Comparison of ENCODE assay signal across 8 mouse cellular contexts in genomic region chr2:68862464-68863266, GRCm38 (mm10). TPM values are rescaled to one million over a fixed set of nuclear protein-coding genes. Genes with fewer than 3 reads are reported as not detected.
DNase-seq lines count a peak whose midpoint lies in the region; ATAC-seq and TF ChIP-seq lines count a peak whose summit lies in the region.

No protein-coding gene starts in this region.

- TF ChIP-seq CTCF in small intestine, adult 2 months (IDR thresholded peaks at IDR 0.05; ENCODE audit: extremely low read depth, insufficient read length, insufficient replicate concordance, low read depth, low read length) = no peak

- H3K36me3 ChIP-seq in neural tube, embryonic 11.5 days (ENCODE audit: control insufficient read depth, insufficient read depth, low read length) = no peaks in the 10 kb centered on the region
- no peaks in the 10 kb centered on the region for H3K36me3 ChIP-seq in embryonic facial prominence, embryonic 13.5 days
- no peaks in the 10 kb centered on the region for H3K36me3 ChIP-seq in limb, embryonic 10.5 days
- H3K36me3 ChIP-seq in small intestine, adult 2 months (ENCODE audit: control insufficient read depth, insufficient read depth, low read length) = no peaks in the 10 kb centered on the region

- no peak for DNase-seq in neural tube, embryonic 11.5 days (ENCODE audit: low spot score)
- DNase-seq in neural tube, embryonic 10.5 days (ENCODE audit: extremely low spot score, low spot score) = no peak
- no peak for DNase-seq in limb, embryonic 10.5 days (ENCODE audit: low spot score)
- no peak for DNase-seq in gastrocnemius, adult 8-10 months (ENCODE audit: low spot score in 2 of 2)
- DNase-seq in B cell, adult 2 months = no peak
- DNase-seq in layer of hippocampus, adult 9-10 months (ENCODE audit: low spot score) = no peak

- peak overlapping the region; percentile 75 for H3K27ac ChIP-seq in neural tube, embryonic 11.5 days (ENCODE audit: low read depth, low read length)
- peak overlapping the region; percentile 85 for H3K27ac ChIP-seq in embryonic facial prominence, embryonic 13.5 days
- peak overlapping the region; percentile 93 for H3K27ac ChIP-seq in limb, embryonic 10.5 days
- H3K27ac ChIP-seq in small intestine, adult 2 months (ENCODE audit: insufficient read depth, low read depth, low read length) = peak overlapping the region; percentile 66; the same call in 1 of the 2 replicates

- ATAC-seq in neural tube, embryonic 11.5 days (ENCODE audit: insufficient read depth, low FRiP score, low TSS enrichment) = no peak
- ATAC-seq in embryonic facial prominence, embryonic 13.5 days (ENCODE audit: insufficient number of reproducible peaks, insufficient read depth, low FRiP score, low TSS enrichment, low read depth) = no peak

- peak overlapping the region; percentile 87 for H3K4me2 ChIP-seq in neural tube, embryonic 11.5 days (ENCODE audit: low read depth)
- peak overlapping the region; percentile 75 for H3K4me2 ChIP-seq in embryonic facial prominence, embryonic 13.5 days

- H3K9ac ChIP-seq in neural tube, embryonic 11.5 days (ENCODE audit: low read length) = peak overlapping the region; percentile 93
- H3K9ac ChIP-seq in embryonic facial prominence, embryonic 13.5 days = peak overlapping the region; percentile 91

- no peaks in the 10 kb centered on the region for H3K27me3 ChIP-seq in neural tube, embryonic 11.5 days (ENCODE audit: control insufficient read depth, insufficient read depth, low read length)
- no peaks in the 10 kb centered on the region for H3K27me3 ChIP-seq in embryonic facial prominence, embryonic 13.5 days
- peaks cover 11% of the 10 kb centered on the region; the same call in 1 of the 2 replicates for H3K27me3 ChIP-seq in limb, embryonic 10.5 days (ENCODE audit: low read depth, poor library complexity, severe bottlenecking)
- H3K27me3 ChIP-seq in small intestine, adult 2 months (ENCODE audit: control insufficient read depth, insufficient read depth, low read length) = no peaks in the 10 kb centered on the region

- H3K4me1 ChIP-seq in neural tube, embryonic 11.5 days (ENCODE audit: control insufficient read depth, insufficient read depth, low read length) = 0 out of 2 replicates have a peak, but pooled peaks cover 5% of the 10 kb centered on the region
- peaks cover 21% of the 10 kb centered on the region for H3K4me1 ChIP-seq in embryonic facial prominence, embryonic 13.5 days
- H3K4me1 ChIP-seq in limb, embryonic 10.5 days = peaks cover 27% of the 10 kb centered on the region
- peaks cover 13% of the 10 kb centered on the region; the same call in 1 of the 2 replicates for H3K4me1 ChIP-seq in small intestine, adult 2 months (ENCODE audit: control insufficient read depth, insufficient read depth, insufficient read length, low read length)

- WGBS in neural tube, embryonic 11.5 days = 9% methylated on average over 15 of the region's 15 CpGs
- whole genome bisulfite sequencing in embryonic facial prominence, embryonic 13.5 days = 3% methylated on average over 15 of the region's 15 CpGs
- WGBS in limb, embryonic 10.5 days = 12% methylated on average over 15 of the region's 15 CpGs
- 5% methylated on average over 15 of the region's 15 CpGs for WGBS in small intestine, adult 2 months

- no peak for TF ChIP-seq POLR2A in small intestine, adult 2 months (IDR thresholded peaks at IDR 0.05; ENCODE audit: low read depth, low read length)

- no peaks in the 10 kb centered on the region for H3K9me3 ChIP-seq in neural tube, embryonic 11.5 days (ENCODE audit: control insufficient read depth, low read length)
- no peaks in the 10 kb centered on the region for H3K9me3 ChIP-seq in embryonic facial prominence, embryonic 13.5 days
- H3K9me3 ChIP-seq in limb, embryonic 10.5 days (replicated peaks) = no peaks in the 10 kb centered on the region

- H3K4me3 ChIP-seq in neural tube, embryonic 11.5 days (ENCODE audit: low read depth, low read length) = peak overlapping the region; percentile 84
- peak overlapping the region; percentile 77 for H3K4me3 ChIP-seq in embryonic facial prominence, embryonic 13.5 days
- peak overlapping the region; percentile 64 for H3K4me3 ChIP-seq in limb, embryonic 10.5 days
- peak overlapping the region; percentile 85 for H3K4me3 ChIP-seq in small intestine, adult 2 months (ENCODE audit: low read depth, low read length)

RNA-seq across cellular contexts. Expression of gene Cers6, which starts 1.4 kb away (rescaled TPM):
- 59.5 and 64.9 TPM in 2 replicates for polyA plus RNA-seq in neural tube, embryonic 11.5 days (2014; fragmentation: Nextera tagmentation; extraction: Ambion mirVana)
- polyA plus RNA-seq in embryonic facial prominence, embryonic 13.5 days (2015; fragmentation: Nextera tagmentation; extraction: Ambion mirVana) = 31.5 and 36.2 TPM in 2 replicates
- polyA plus RNA-seq in limb, embryonic 10.5 days (2016; fragmentation: Nextera tagmentation; extraction: Ambion mirVana) = 25.4 and 25.6 TPM in 2 replicates
- 9.7 and 19.4 TPM in 2 replicates for polyA plus RNA-seq in small intestine, adult 2 months (2012; rRNA removed)
- total RNA-seq in gastrocnemius, adult 8-10 months (2022) = 1 to 10 TPM in 1 of 4 experiments, under 1 TPM in 3; 0.58 to 1.4 (median 0.64) TPM
